Mouse (Mus musculus) kidney, postnatal 10 days (tissue): ENCODE data around the gene Ttc21a.

Source experiments
- DNase-seq: peaks from one replicate; pipeline ENCODE4 v3.0.0; 2021; ENCODE audit warnings: mixed read lengths

Ttc21a gene

DNA sequence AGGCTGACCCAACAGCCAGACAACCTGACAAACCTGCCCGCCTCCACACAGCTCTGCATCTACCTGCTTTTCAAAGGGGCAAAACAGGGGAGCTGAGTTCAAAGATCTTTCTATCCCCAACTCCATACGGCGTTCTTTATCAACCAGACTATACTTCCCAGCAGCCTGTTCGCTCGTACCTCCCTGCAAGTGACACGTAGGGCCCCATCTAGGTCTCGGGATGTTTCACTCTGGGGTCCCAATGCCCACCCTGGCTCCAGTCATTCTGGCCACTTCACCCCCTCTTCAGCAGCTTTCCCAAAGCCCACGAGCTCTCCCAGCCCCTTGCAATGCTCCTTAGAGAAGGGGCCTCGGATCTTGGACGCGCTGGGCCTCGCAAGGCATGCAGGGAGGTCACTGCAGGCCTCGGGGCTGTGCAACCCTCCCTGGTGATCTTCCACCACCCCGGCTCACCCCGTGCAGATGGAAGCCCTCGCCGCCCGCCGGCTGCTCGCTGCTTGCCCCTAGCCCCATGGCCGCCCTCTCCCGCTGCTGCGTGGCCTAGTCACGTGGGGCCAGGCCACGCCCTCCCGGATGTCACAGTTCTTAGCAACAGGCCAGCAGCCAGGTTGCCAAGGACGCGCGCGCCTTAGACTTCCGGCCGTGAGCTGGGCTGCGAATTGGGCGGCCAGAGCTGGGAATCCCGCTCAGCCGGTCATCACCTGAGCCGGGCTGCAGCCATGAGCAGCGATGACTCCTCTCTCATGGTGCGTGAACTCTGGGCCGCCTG, at the start of gene Ttc21a, which contains the start of gene Gorasp1:
TSS of gene Ttc21a (plus strand) at position 602 of the 769 bp plus-strand sequence.
TSS of gene Gorasp1 (minus strand) at position 561 of the 769 bp plus-strand sequence.
- DNase-seq, result peak; percentile 98

DNA sequence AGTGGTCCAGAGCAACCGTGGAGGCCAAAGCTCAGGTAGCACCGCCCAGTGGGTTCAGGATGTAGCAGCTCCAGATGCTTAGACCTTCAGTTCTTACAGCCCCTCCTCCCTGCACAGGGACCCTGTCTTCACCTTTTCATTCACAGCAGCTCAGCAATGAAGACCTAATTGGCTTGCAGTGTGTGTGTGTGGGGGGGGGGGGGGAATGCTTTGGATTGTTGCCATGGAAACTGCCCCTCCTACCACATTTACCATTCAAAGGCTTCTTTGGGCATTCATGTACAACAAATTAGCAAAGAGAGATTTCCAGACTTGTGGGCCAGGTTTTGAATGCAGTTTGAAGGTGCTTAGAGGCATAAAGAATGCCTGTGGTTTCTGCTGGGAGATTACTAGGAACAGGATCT, 48.6 kb upstream of the Ttc21a start:
- DNase-seq, result no peak

GRCm38 (mm10) chr9:119889446-119889845, 48.0 kb upstream of the Ttc21a start:
- no peak for DNase-seq

GRCm38 (mm10) chr9:119890692-119891091, 46.7 kb upstream of the Ttc21a start:
- DNase-seq, result peak; percentile 37

- no peak for DNase-seq
Measured at GRCm38 (mm10) chr9:119893881-119894280, 43.5 kb upstream of the Ttc21a start.

GRCm38 (mm10) chr9:119894339-119895009, 42.9 kb upstream of the Ttc21a start, which contains the start of gene Wdr48:
TSS of gene Wdr48 (plus strand) at chr9:119894878.
- DNase-seq, result peak; percentile 99

GRCm38 (mm10) chr9:119895040-119895721, 42.2 kb upstream of the Ttc21a start:
- DNase-seq, result peak; percentile 71

GRCm38 (mm10) chr9:119899446-119899845, 38.0 kb upstream of the Ttc21a start:
- no peak for DNase-seq

- no peak for DNase-seq
Measured at GRCm38 (mm10) chr9:119902410-119903151, 34.8 kb upstream of the Ttc21a start.

DNA sequence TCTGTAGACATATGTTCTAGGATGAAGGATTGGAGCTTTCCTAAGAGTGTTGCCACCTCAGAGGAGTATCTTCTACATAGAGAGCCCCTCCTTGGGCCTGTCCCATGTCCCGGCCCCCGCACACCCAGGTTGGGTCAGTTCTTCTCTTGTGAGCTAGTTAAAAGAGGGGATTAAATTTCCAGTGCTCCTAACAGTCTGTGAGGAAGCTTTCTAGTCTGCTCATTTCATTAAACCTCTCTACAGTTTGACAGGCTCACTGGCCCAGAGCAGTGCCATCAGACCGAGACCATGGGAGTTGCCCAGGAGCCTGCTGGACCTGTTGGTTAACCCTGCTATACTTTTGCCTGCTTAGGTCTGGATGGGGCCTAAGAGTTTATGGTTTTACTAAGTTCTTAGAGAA, 28.7 kb upstream of the Ttc21a start:
- no peak for DNase-seq

DNA sequence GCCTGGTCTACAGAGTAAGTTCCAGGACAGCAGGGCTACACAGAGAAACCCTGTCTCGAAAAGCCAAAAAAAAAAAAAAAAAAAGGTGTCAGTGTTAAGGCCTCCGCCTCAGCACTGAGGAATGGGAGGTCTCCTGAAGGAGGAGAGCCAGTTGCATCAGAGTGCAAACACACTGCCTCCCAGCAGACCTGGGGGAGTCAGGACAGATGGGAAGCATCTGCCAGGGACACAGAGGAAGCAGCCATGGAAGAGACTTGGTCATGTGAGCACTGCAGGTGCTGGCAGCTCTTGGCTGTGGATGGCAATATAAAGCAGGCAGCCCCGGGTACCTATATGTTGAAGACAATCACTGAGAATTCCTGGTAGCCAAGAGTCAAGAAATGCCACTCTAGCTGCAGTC, 27.5 kb upstream of the Ttc21a start:
- no peak for DNase-seq

DNA sequence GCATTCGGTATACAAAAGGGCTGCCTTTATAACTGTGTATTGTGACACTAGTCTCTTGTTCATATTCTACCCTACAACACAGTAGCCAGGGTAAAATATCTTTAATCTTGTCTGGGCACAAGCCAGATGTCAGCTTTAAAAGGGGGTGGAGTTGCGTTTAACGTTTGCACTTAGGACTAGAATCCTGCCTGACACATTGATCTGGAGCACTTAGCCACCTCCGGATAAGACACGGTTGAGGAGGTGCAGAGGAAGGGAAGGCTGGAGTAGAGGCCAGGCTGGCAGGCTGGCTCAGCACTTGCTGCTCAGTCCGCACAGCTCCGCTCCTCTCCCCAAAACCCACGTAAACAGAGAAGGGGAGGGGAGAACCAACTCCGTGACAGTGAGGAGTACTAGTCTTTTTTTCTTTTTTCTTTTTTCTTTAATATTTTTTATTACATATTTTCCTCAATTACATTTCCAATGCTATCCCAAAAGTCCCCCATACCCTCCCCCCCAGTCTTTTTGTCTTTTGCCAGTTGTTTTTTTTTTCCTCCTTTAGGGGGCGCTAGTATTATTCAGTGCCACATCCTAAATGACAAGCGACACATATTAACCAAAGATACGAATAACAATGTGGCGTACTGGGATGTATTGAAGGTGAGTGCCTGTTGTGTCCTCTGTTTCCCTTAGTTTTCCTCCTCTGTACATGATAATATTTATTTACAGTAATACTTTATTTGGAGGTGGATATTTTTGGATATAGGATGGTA, 24.1 kb upstream of the Ttc21a start:
- no peak for DNase-seq

DNA sequence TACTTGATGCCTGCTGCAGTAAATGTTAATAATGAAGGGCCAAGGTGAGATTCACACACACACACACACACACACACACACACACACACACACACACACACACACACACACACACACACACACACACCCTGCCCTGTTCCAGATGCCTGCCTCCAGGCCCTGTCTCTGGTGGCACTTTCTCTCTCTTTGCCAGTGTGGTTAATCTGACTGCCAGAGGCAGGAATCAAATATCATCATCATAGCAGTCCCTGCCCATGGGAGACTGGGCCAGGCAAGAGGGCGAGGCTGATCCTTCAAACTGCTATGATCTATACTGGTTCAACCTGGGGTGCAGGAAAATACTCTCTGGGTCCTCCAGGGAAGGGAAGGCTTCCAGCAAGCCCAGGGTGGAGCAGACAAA, 17.5 kb upstream of the Ttc21a start:
- DNase-seq, result no peak

DNA sequence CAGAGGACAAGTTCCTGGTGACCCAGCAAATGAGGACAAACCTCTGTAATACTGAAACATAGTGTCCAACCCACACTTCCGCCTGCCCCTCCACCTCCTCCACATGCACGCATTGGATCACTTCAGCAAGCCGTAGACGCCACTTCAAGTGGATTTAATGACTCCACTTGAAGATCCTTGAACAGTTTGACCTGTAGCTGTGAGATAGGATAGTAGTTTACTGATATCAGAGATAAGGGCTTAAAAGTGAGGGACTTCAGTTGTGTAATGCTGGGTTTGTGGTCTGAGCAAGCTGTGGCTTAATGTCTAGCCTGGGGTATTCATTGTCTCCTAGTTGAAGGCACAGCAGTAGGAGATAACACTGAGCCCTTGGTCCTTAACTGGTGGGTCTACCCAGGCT, 13.9 kb upstream of the Ttc21a start:
- no peak for DNase-seq

- no peak for DNase-seq
Measured at GRCm38 (mm10) chr9:119925120-119925657, 12.2 kb upstream of the Ttc21a start.

DNA sequence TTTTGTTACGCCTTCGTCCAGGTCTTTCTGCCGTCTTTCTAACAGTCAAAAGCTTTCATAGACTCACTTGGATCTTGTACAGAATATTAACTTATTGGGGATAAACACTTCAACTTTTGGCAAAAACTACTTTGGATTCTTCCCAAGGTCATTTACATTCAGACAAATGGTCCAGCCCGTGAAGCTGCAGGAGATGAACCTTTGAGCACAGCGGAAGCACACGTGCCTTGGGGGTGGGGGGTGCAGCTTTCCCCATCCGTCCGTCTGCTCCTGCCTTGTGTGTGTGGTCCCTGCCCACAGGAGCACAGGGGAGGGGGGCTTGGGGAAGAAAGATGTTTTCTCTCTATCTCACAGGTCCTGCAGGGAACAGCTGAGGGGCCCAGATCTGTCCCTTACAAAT, 11.7 kb upstream of the Ttc21a start:
- DNase-seq, result no peak

- peak; percentile 64 for DNase-seq
Measured at GRCm38 (mm10) chr9:119926497-119926896, 10.9 kb upstream of the Ttc21a start.

DNA sequence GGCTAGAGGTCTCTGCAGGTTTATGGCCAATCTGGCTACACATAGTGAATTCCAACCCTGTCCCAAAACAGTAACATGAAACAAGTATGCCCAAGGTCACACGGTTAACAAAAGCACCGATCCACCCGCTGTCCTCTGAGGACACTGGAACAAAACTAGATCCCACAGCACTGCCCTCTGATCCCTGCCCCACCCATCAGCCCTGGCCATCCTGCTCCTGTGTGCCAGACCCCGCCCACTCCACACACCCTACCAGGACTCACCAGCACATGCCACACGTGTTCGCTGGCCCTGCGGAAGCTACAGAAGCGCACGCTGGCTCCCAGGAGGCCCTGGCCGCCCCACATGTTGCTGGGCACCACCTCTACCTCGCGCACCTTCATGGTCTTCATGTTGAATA, 5.0 kb upstream of the Ttc21a start:
- no peak for DNase-seq

- DNase-seq, result no peak
Measured at GRCm38 (mm10) chr9:119933675-119934074, 3.7 kb upstream of the Ttc21a start.

GRCm38 (mm10) chr9:119938496-119938895, 1.1 kb downstream of the Ttc21a start:
- no peak for DNase-seq

GRCm38 (mm10) chr9:119939646-119940045, 2.2 kb downstream of the Ttc21a start:
- no peak for DNase-seq

- no peak for DNase-seq
Measured at GRCm38 (mm10) chr9:119941407-119941806, 4.0 kb downstream of the Ttc21a start.
